Mouse (Mus musculus): ENCODE data around the gene Hist1h3g.

GRCm38 (mm10) chr13:23515826-23516620 lies 19.2 kb upstream of the Hist1h3g start:
- TF ChIP-seq CTCF (IDR thresholded peaks at IDR 0.05; ENCODE audit: borderline replicate concordance, control insufficient read depth, extremely low read depth, insufficient read depth, low read length, poor library complexity) (no peak), POLR2A (IDR thresholded peaks at IDR 0.05; ENCODE audit: control insufficient read depth, extremely low read depth, insufficient read depth, low read length, poor library complexity) (no peak)
